Mouse (Mus musculus) naive thymus-derived CD4-positive, alpha-beta T cell, adult 2 months (primary cell): ENCODE measurements around the gene Olfr1417.

ENCODE experiments used
- DNase-seq: peaks from one replicate; pipeline ENCODE4 v3.0.0-alpha.2; 2011; ENCODE audit warnings: low read depth

Olfr1417 gene

DNA sequence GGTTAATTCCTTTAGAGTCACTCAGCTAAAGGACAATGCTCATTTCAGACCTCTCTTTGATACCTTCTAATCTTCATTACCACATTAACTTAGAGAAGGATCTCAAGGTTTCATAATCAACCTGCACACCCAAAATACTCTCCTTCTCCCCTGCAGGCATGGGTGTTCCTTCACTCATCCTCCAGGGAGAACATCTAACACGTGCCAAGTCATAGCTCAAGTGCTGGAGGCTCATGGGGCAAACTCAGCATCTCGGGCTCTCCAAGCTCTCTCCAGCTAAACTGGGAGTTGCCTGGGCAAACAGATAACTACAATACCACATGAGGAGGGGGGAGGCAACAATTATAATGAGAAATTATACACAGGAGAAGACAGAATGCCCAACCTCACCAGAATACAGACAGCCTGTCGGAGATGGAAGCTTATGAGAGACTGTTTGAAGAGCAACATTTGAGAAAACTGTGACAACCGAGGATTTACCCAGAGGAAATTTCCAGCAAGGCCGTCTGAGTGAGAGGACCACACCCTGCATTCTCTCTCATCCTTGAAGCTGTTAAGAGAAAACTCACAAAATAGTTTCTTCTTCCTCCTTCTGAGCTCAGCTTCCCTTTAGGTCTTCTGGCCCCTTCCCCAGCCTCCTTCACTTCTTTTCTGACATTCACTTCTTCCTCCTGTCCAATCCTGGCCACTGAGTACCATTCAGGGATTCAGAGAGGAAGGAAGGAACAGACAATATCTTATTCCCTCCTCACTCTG, 28.8 kb downstream of the Olfr1417 start:
- no peak for DNase-seq

DNA sequence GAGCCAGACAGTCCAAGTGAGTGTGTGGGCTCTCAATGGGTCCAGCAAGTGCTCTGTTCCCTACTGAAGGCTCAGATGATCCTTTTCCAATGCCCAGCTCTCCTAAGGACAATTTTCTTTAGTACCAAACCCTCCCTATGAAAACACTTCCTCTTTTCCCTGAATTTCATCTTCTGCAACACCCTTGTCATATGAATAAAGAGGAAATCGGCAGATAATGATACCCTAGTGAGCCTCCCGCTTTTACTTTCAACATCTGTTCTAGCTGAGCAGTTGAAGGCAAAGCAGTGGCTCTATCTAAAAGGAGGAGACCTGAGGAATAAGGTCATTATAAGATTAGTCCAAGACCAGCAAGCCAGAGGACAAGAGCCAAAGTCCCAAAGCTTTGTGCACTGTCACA, 30.6 kb downstream of the Olfr1417 start:
- DNase-seq = no peak

DNA sequence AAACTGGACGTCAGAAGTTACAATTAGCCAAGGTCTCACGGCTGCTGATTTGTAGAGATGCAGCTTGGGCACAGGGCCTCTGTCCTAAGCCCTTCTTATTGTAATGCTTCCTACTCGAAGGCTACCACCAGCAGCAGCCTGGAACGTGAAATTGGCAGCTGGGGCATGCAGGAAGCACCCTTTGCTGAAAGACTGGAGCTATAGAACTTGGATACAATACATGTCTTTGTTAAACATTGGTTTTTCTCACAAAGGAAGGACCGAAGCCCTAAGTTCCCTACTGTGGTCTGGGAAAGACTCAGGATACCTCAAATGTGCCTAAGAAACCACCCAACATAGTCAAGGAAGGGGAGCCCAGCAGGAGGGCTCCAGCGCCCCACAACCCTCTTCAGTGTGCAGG, 31.2 kb downstream of the Olfr1417 start:
- DNase-seq = no peak

DNA sequence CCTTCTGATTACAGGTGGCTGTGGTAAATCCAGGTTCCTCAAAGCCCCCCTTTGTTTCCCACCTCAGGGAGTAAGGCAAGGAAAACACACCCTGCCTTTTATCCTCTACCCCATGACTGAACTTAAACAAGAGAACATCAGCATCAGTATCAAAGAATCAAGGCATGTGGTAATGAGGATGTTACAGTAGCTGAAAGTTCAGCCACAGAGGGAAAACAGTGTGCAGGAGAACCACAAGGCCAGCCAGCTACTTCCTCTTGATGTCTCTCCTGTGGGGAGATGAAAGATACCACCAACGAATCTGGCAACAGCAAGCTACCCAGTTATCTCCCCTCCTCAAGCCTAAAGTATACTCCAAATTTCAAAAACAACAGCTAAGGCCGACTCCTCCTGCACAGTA, 31.8 kb downstream of the Olfr1417 start:
- peak; percentile 56 for DNase-seq

DNA sequence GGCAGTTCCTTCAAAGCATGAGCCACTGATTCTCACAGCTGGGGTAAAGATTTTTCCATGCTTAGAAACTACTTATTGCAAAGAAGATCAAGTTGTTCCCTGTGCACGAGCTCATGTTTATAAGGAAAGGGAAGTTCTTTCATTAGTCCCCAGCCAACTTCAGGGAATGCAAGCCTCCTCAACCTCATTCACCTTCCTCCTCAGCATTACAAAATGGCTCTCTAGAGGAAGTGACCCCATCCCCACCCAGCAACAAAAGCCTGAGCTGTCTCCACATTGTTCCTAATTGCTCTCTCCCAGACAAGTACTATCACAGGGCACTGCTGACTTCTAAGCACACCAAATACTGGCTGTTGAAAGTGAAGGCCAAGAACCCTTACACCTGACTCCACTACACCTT, 34.6 kb downstream of the Olfr1417 start:
- DNase-seq = no peak

DNA sequence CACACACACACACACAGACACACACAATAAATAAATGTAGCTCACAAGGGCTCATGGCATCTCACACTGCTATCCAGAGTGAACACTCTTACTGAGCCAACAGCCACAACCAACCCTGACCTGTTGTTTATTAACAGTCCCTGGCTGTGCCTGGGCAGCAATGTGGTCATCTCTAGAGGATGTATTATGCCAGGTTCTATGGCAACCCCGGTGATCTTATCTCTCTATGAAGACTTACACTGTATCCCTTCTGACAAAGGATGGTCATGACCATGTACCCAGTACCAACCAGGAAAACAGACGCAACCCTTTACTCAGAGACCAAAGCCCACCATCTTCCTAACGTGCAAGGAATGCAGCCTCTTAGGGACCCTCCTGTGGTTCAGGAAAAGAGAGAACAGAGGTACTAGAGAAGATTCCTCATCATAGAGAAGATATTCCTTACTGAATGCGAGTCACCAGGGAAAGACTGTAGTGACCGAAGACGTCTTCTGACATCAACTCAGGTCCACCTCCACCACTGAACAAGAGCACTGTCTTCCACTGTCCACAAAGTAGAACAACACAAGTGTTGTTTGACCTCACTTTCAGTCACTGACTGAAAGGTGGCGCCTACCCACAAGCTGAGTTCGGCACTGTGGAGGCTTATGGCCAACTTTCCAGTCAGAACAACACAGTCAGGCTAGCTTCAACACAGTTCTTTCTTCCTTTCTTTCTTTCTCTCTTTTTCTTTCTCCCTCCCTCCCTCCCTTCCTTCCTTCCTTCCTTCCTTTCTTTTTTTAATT, 38.3 kb downstream of the Olfr1417 start:
- no peak for DNase-seq

DNA sequence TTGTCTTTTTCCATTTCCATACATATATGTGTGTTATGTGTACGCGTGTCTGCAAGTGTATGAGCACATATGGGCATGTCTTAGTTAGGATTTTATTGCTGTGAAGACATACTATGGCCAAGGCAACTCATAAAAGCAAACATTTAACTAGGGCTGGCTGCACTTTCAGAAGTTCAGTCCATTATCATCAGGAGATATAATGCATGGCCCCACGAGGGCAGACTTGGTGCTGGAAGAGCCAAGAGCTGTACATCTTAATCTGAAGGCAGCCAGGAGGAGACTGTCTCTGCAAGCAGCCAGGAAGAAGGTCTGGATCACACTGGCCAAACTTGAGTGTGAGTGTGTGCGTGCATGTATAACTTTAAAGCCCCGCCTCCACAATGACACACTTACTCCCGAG, 44.6 kb downstream of the Olfr1417 start:
- no peak for DNase-seq

DNA sequence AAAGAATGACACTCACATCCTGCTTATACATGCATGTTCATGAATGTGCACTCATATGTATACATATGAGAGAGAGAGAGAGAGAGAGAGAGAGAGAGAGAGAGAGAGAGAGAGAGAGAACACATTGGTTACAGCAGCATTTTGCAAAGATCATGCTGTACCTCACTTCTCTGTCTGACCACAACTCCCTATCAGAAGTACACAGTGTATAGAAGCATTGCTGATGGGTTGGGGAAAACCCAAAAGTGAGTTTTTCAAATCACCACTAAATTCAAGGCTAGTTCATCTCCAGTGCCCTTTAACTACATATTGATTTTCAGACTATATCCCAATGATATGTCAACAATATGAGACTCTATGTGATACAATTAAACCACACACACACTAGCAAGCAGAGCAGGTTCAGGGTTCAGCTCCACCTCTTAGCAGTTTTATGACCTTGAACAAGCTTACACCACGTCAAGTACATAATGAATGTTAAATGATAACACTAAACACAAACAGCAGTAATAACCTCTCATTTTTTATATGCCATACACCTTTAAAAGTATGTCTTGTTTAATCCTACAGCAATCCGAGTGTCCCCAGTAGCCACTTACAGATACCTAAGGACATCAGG, 45.2 kb downstream of the Olfr1417 start:
- no peak for DNase-seq

DNA sequence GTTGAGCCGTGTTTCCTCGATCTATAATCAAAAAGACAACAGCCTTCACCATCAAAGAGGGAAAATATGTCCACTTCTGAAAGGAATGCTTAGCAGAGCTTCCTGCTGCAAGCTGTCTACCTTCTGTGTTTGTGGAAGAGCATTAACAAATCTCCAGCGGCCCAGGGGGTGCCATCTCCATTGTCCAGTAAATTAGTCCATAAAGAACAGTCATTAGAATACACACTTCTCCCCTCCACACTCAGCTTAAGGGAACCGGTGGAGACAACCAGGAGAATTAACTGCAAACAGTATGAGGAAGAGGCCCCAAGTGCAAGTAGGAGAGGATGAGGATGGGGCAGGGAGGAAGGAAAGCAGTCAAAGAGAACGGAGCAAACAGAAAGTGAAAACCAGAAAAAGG, 47.2 kb downstream of the Olfr1417 start:
- no peak for DNase-seq

DNA sequence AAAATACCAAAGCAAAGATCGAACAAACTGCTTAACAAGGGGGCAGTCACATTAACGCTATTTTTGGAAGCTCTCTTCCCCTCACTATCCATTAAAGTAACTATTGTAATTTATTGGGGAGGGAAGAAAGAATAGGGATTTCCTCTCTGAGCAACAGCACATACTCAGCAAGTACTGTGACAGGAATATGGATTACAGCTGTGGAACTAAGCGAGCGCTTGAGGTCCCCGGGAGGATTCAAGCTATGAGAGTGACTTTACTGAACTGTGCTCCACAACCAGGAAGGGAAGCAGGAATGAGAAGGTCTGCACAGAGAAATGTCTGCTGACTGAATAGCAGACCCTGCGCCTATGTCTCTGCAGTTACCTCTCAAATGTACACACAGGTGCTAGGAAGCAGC, 50.1 kb downstream of the Olfr1417 start:
- DNase-seq = no peak

DNA sequence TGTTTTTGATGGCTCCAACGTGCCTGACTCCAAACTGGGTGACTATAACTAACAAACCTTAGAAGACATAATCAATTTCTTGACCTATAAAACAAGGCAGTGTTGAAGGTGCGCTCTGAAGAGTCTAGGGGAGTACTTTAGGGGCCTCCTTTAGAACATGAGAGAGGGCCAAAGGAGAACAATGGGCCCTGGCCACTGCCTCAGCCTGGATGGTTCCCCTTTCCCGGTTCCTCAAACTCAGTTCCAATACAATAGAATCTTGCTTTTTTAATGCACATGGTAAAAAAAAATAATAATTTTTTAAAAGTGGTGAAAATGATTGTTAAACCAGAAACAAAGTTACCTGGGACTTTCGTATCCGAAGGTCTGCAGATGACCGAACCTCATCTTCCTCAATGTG, 51.2 kb downstream of the Olfr1417 start:
- no peak for DNase-seq

DNA sequence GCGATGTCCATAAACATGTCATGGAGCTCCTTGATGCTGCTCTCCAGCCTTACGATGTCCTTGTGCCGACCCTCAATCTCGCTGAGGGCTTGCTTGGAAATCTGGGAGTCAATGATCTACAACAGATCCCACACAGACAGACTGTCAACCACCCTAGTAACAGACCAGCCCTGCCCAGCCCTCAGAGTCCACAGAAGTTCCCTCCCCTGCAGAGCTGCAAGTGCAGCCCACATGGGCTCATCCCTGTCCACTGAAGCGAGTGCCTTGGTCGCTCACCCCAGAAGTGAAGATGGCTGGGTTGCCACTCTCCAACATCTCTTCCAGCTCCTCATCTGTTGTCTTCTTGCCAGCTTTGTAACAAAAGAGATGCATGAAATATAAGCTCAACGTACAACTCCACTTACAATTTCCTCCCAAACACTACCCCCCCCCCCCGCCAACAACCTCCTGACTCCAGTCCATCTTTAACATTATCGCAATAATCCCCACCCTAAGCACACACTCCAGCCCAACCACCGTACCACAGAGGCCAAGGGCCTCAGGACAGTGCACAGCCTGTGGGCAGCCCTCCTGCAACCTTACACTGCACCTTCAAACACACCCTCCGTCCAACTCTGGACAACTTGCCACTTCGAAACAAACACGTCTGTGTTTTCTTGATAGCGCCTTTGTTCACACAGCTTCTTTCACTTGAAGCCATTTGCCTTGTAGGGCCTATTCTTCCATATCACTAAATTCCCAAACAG, 53.4 kb downstream of the Olfr1417 start:
- DNase-seq = no peak

DNA sequence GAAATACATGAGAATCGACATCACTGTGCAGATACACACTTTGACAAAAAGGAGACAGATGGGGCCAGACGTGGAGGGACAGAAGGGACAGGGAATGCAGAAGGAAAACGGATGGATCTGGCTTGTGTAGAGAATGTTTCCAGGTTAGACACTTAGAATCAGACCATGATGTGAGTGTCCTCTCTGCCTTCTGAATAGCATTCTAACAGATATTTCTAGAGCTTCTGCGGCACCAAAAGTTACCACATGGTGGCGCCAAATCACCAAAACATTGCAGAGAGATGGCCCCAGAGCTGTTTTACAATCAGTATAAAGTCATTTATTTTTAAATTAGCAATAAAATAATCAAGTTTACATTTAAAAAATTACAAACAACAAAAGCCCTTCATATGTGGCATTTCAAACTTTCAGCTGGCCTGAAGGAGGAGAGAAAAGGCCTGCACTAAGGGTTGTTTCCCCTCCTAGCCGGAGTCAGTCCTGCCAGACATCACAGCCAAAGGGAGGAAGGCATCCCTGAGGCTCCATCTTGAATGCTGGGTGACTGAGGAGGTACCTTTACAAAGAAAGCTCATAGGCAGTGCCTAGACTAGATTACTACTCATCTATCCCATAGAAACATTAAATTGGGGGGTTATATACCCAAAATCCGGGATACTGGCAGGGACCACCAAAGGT, 61.7 kb downstream of the Olfr1417 start:
- DNase-seq = peak; percentile 78
